Mouse (Mus musculus) left cerebral cortex, postnatal 10 days (tissue): Measurements from ENCODE around the gene Slc25a30. TPM values are rescaled to one million over a fixed set of nuclear protein-coding genes. Genes with fewer than 3 reads are reported as not detected.
"Not testable (repeated sequence)": the region's sequence is repeated elsewhere in the genome, so short reads cannot be mapped to it uniquely, and the experiment has no call there.

Source experiments
- DNase-seq, 2 experiments: peaks; one replicate each; pipeline ENCODE4 v3.0.0; 2021 to 2022; ENCODE audit warnings: low spot score in 2 of 2, mixed read lengths in 1 of 2; ENCODE audit errors: extremely low spot score in 1 of 2
- intact Hi-C: fragments of 180-260 bp; cut with DNase I; formaldehyde crosslinking; loops from one replicate; pipeline ENCODE4 v1.15.1; 2025
- total RNA-seq, 2 experiments: library from RNA; stranded (reverse); gene quantifications; 2 replicates each; pipeline ENCODE4 v1.2.3; 2021

Gene Slc25a30
- total RNA-seq = 10 to 100 TPM; 11.0 to 15.6 TPM

DNA sequence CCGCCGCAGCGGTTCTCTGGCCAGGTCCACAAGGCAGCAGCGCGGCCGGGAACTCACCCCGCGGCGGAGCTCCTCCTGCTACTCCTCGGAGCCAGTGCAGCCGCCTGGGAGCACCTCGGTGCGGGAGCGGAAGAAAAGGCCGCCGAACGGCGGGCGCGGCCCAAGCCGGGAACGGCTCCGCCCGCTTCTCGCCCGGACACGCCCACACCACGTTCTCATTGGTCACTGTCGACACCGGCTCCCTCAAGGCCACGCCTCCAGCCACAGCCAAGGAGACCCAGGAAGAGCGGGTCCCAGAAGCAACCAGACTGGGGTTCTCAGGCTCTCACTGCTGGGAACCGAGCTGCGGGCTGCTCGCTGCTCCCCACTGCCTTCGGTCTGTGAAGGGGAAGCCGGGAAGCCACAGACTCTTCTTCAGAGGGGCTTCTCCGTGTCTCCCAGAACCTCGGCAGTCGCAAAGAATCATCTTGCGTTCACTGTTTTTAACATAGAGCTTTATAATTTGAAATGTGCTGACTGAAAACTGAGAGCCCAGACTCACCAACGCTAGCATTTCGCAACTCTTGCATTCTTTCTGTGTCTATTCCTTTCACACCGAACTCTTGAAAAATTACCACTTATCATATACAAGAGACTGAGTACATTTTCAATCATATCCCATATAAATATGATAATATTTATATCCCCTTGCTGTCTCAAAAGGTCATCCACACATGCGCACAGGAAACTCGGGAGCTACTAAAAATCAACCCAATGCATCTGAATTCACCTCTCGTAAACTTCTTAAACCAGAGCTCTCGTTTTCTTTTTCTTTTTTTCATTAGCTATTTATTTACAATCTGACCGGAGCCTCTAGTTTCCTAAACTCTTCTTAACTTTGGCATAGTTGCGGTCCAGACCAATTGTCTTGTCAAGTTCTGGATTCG is at the start of gene Slc25a30:
TSS of gene Slc25a30 (minus strand) at position 170 of the 926 bp plus-strand sequence.
- peak; percentile 95 to 99 for DNase-seq
- intact Hi-C loops = no loop called here

DNA sequence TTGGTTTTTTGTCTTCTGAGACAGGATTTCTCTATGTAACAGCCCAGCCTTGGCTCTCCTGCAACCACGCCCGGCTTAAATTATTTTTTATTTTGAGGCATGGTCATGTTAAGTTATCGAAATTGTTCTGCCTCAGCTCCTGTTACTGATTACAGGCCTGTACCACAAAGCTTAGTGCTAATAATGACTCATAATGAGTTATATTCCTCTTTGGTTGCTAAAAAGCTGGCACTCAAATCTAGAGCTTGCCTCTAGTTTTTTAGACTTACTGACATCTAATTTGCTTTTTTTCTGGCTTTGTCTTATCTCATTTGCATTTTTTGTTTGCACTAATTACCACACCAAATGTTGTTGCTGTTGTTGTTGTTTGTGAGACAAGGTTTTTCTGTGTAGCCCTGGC is 49.7 kb upstream of the Slc25a30 start:
- DNase-seq = no peak
- intact Hi-C loops = no loop called here

DNA sequence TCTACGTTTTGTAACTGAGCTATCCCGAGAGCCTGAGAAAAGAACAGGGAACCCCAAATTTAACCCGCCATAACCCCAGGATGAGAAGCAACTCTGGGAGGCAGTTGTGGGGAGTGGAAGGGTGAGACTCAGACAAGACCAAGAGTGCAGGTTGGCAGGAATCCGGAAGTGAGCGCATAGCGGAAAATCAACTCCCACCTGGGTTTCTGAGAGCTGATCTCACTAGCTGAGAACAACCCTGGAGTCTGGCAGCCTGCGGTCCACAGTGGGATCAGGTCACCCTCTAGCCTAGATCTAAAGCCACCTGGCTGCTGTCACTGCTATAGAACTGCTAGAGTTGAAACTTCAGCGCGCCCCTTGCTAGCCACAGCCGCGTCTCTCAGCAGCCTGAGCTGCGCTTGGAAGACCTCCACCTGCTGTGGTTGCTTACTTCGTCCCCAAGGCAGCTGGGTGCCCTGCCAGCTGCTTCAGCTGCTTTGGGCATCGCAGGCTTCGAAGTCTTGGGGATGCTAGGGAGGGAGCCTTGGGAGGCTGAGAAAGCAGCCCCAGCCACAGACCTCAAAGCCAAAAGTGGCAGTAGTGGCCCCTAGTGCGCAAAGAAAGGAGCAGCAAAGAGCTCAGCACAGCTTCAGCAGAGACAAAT is 48.0 kb upstream of the Slc25a30 start:
- peak in 1 of 2 experiments; percentile 72 for DNase-seq
- intact Hi-C loops = no loop called here

DNA sequence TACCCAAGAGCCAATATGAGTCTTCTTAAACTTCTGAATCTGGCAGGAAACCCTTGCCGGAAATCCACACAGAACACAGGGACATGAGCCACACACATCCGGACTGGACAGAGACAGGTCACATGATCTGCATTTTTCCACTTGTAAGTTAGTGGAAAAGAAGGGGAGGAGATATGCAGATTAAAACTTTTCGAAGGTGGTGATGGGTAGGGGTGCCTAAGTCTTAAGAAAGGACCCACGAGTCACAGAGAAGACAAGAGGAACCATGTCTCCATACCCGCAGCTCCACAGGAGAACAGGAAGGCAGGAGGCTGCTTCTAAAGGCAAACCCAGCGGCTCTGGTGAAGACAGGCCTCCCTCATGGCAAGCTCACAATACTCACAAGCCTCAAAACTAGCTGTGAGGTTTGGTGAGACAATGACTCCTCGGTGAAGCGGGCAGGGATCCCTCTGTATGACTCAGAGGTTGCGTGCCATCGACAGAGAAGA is 47.5 kb upstream of the Slc25a30 start:
- DNase-seq = peak; percentile 49 to 66
- intact Hi-C loops = no loop called here

DNA sequence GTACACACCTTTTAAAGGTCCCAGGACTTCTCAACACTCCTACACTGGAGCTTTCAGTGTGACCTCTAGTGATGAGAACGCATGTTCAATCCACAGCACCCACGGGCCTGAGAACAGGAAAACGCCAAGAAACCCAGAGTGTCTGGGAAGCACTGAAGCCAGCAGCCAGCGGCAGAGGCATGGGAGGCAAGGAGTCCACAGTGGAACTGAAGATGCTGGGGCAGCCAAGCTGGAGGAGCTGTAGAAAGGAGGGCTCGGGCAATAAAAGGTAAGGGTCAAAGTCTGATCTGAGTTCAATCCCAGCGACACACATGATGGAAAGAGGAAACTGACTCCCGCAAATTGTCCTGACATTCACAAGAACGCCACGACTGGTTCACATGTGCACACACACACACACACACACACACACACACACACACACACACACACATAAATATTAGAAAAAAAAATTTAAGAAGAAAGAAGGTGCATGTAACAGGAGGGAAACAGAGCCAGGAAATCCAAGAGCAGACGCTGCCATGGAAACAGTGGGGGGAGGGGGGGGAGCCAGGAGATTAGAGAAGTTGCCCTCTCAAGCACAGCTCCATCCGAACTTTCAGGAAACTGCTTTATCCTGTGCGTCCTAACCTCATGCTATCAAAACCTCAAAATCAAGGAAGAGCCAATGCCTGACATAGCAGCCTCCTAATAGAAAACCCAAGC is 46.9 kb upstream of the Slc25a30 start:
- intact Hi-C loops = no loop called here
- DNase-seq = no peak

DNA sequence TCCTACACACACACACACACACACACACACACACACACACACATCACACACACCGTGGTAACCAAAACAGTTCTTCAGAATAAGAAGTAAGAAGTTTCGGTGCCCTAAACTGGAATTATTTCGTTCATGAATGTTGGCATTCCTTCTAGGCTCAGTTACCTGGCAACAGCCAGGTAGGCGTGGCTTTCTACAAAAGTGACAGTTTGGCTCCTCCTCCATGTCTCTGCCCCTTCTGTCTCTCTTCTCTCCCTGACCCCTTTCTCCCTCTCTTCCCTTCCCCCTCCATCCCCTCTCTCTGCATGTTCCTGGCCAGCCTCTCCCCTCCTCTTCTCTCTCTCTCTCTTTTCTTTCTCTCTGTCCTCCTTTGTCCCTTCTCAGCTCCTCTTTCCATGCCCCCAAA is 46.1 kb upstream of the Slc25a30 start:
- intact Hi-C loops = no loop called here
- DNase-seq = no peak

DNA sequence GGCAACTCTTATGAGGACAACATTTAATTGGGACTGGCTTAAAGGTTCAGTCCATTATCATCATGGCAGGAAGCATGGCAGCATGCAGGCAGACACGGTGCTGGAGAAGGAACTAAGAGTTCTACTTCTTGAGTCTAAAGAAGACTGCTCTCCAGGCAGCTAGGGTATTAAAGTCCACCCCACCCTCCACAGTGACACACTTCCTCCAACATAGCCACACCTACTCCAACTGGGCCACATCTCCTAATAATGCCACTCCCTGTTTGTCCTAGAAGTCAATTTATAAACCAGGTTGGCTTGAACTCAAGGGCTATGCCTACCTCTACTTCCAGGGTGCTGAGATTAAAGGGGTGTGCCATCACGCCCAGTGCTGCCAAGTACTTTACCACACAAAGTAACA is 45.2 kb upstream of the Slc25a30 start:
- no peak for DNase-seq
- intact Hi-C loops = no loop called here

DNA sequence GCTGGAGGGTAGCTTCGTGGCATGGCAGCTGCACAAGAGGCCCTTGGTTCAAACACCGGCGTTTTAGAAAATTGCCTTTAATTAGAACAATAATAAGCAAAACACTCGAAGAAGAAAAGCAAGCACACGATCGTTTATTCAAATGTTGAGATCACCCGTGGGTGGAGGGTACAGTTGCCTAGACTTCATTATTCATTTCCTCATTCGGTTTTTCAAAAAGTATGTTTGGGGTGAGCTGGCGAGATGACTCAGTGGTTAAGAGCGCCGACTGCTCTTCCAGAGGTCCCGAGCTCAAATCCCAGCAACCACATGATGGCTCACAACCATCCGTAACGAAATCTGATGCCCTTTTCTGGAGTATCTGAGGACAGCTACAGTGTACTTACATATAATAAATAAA is 43.0 kb upstream of the Slc25a30 start:
- intact Hi-C loops = loop anchor here (5.0 kb wide), 1 partner anchor 38 kb away; no protein-coding TSS in a partner anchor

DNA sequence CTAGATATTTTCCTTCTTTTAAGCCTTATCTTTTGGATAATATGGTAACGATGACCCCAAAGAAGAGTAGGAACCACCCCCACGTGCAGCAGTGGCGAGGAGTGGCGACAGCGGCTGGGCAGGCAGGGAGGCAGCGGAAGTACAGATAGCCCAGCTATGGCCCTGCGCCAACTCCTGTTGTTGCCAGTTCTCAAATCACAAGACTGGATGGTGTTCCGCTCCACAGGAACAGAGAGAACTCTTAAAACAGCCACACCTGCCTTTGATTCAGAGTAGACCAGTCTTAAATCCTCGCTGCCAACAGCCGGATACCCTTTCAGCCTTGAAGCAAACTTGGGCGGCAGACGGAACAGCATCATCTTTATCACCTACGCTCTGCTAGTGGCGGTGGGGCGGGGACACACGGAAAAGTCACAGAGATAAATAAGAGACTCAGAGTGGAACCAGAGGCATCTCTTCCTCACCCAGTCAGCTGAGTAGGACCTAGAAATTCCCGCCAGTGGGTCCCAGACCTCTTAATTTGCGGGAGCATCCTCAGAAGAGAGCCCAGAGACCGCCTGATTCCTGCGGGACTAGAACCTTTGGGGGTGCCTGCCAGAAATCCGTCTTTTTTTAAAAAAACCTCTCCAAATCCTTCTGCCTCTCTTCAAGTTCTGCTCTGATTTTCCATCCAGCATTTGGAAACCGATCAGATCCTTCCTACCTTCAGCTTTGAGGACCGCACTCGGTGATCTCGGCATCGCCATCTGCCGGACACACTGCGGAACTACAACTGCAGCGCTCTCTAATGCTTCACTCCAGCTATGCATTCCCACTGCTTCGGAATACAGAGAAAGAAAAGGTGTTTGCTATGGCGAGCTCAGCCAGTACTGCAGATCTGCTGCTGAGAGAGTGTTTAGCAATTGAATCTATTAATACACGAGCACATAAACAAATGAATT is 42.3 kb upstream of the Slc25a30 start:
- intact Hi-C loops = loop anchor here (5.0 kb wide), 1 partner anchor 37 kb away; no protein-coding TSS in a partner anchor
- peak; percentile 88 to 92 for DNase-seq

More for the DNA sequence above, 43.0 kb upstream of the Slc25a30 start:
- not testable (repeated sequence) for DNase-seq

DNA sequence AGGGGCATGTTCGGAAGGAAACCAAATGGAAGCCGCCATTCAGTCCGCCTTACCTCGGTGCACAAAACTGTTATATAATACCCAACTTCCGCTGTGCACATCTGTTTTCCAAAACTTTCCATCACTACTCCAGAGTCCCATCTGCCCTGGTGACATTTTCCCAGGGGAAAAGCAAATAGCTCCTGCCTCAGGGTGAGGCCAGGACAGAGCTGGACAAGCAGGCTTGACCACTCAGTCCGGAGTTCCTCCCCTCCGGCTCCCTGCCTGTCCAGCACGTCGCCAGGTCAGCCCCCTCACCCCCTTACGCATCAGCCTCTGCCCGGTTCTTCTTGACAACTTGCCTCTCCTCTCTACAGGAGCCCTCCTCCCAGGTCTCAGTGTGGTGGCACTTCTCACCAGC is 41.4 kb upstream of the Slc25a30 start:
- DNase-seq = peak in 1 of 2 experiments; percentile 28
- intact Hi-C loops = loop anchor here (5.0 kb wide), 1 partner anchor 36 kb away; no protein-coding TSS in a partner anchor

DNA sequence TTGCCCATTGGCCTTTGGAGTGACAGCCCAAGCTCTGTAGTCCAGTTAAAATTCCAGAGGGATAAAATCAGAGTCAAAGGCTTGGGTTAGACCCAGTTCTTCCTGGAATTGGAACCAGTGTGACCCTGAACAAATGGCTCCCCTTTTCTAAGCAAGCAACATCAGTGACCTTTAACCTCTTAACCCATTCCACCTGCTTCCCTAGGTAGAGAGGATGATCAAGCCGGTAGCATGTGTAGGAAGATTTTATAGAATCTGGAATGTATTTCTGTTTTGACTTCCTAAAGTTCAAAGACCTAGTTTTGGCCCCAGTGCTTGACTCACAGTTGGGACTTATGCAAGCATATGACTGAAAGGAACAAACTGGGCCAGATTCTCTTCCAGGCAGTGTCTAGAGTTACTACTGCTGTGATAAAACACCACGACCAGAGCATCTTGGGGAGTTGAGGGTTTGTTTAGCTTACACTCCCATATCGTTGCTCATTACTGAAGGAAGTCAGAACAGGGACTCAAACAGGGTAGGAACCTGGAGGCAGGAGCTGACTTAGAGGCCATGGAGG is 40.1 kb upstream of the Slc25a30 start:
- no peak for DNase-seq
- intact Hi-C loops = loop anchor here (5.0 kb wide), 1 partner anchor 35 kb away; no protein-coding TSS in a partner anchor

DNA sequence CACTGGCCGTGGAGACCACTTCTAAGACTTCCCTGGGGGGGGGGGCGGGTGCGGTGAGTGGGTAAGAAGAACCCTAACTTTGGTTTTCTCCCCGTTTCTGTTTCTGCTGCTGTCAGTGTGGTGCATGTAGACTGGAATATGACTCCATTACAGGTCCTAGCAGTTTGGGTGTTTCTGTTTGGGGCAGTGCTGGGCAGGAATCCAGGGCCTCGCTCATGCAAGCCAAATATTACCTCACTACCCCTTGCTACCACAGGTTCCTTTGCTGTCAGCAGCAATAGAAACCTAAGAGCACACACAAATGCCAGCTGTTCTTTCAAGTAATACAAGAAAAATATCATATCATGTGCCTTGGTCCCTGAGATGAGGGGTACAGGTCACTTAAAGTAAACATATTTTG is 33.2 kb upstream of the Slc25a30 start:
- intact Hi-C loops = no loop called here

DNA sequence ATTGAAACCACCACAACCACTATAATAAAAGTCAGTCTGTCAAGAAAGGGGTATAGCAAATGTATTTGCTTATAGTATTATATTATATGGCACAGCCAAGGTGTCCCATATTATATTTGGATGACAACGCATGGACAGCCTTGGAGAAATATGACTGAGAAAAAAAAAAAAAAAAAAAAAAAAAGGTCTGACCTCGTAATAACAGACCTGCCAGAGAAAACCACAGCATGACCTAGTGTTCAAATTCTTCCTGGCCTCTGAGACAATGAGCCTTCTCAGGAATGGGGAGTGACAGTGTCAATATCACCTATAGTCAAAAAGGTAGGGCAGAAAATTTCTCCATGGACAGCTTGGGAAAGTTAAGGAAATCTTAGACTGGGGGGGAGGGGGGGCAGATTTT is 32.5 kb upstream of the Slc25a30 start:
- intact Hi-C loops = no loop called here
- DNase-seq = no peak

More for the DNA sequence above, 33.2 kb upstream of the Slc25a30 start:
- DNase-seq = no peak

DNA sequence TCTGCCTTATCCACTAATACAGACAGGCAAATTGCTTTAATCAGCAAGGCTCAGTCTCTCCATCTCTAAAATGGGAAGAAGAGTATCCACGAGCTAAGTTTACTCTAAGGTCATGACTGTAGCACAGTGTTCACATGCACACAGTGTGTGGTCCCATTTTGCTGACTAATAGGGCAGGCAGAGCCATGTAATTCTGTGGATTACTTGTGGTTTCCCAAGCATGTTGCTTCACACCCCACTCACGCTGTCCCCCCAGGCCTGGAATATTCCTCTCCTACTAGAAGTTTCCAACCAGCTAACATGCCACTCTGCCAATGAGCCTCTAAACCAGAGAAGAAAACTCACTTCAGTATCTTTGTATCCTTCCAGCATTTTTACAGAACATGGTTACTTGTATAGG is 31.7 kb upstream of the Slc25a30 start:
- intact Hi-C loops = no loop called here
- no peak for DNase-seq

DNA sequence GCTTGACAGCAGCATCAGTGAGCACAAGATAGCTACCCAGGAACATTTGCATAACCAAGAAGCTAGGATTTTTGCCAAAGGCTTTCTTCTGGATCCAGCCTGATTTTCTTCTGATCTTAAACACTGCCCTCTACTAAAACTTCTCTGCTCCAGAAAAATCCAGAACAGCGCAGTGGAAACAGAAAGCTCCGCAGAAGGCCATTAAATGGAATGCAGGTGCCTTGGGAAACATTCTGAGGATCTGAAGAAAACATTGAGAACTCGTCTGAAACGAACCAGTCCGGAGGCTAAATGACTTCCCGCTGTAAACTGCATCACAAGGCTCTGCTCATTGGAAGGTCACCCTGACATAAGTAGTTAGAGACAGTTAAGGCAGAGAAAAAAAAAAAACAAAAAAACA is 23.1 kb upstream of the Slc25a30 start:
- intact Hi-C loops = no loop called here

DNA sequence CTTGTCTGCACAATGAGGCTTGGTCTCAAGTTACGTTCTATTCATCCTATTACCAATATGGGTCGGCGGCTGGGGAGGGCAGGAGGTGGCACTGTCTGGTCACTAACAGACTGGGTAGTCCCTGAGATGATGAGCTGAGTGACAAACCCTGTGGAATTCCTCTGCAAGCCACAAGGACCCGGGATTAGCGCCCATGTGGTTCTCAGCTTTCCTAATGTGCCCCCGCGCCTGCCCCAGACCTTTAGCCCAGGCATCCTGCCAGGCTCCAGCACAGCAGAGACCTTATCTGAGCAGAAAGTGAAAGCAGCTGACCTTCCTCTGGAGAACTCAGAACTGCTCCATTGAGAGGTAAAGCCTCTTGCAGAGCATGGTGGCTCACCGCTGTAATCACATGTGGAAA is 21.0 kb upstream of the Slc25a30 start:
- intact Hi-C loops = no loop called here
- DNase-seq = peak in 1 of 2 experiments; percentile 29

More for the DNA sequence above, 23.1 kb upstream of the Slc25a30 start:
- DNase-seq = no peak

DNA sequence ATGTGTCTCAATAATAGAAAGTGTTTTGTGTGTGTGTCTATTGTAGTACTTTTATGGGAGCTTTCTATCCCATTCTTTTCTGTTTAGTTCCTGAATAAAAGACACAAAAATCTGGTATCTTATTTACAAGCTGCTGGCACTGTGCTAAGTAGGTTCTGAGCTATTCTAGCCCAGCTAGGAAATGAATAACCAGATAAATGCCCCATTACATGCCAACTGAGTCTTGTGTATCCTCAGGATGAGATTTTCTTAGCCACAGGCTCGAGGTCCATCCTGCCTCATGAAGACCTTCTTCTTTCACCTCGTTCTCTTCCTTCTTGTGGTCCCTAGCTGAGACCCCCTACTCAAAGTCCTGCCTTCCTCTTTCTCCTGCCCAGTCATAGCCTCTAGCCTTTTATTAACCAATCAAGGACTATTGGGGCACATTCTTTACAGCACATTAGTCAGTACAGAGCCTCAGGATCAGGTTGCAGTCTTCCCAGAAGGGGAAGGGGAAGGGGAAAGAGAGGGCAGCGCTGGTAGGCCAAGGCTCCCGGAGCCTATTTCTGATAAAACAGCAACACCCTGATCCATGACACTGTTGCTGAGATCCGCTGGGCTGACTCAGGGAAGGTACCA is 11.0 kb upstream of the Slc25a30 start:
- intact Hi-C loops = no loop called here
- no peak for DNase-seq
